Mouse (Mus musculus): ENCODE data around the gene Bmp2k. TPM values are rescaled to one million over a fixed set of nuclear protein-coding genes. Genes with fewer than 3 reads are reported as not detected.
"Not testable (repeated sequence)": the region's sequence is repeated elsewhere in the genome, so short reads cannot be mapped to it uniquely, and the experiment has no call there.

The Bmp2k gene
- polyA plus RNA-seq, 1 experiment from 2014 or later: 12.4 TPM

DNA sequence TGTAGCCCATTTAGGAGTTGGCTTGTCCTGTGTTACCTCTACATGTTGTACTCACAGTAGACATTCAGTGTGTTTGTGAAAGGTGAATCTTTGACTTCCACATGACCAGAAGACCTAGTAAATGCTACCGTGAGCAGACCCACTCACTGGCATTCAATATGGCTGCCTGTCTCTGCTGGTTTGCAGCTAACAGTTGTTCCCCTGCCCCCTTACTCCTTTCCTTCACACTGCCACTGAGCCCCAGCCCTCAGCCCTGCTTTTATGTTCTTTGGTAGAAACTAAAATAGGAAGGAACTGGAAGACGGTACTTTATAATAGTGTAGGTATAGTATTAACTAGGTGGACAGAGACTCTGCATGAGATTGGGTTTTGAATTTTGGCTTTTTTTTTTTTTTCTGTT is 8.4 kb downstream of the Bmp2k start:
- WGBS: 86% methylated on average over 2 of the region's 2 CpGs
- H3K4me2 ChIP-seq (replicated peaks): no peak overlapping the region

DNA sequence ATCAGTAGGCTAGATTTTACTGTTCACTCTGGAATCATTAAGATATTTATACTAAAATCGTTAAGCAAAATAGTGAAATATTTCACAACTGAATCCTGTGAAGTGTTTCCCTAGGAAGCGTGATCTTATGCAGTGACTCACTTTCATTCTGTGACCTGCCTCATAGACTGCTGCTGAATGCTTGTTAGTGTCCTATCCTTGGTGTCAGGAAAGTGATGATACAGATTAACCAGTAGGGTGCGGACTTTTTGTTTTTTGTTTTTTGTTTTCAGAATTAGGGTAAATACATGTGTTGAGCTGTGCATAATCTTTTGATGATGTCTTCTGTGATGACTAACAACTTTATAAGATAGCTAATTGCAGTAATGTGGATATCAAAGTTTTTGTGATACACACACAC is 9.4 kb downstream of the Bmp2k start:
- H3K4me1 ChIP-seq (replicated peaks; ENCODE audit: control insufficient read depth, insufficient read depth, low read length): no peaks in the 10 kb centered on the region
- no peaks in the 10 kb centered on the region for H3K9me3 ChIP-seq (ENCODE audit: control insufficient read depth, low read length)
- no peak for ATAC-seq (ENCODE audit: low FRiP score)
- H3K9ac ChIP-seq: no peak overlapping the region
- over 99% methylated on average over 3 of the region's 3 CpGs for WGBS
- no peak for DNase-seq (ENCODE audit: low spot score)
- H3K27ac ChIP-seq: no peak overlapping the region
- no peak overlapping the region for H3K4me3 ChIP-seq (replicated peaks; ENCODE audit: low read length)
- no peak overlapping the region for H3K4me2 ChIP-seq (replicated peaks)
- H3K27me3 ChIP-seq (ENCODE audit: control insufficient read depth, insufficient read depth, low read length): no peaks in the 10 kb centered on the region
- H3K36me3 ChIP-seq (replicated peaks; ENCODE audit: control insufficient read depth, insufficient read depth): no peaks in the 10 kb centered on the region

More for the DNA sequence above, 8.4 kb downstream of the Bmp2k start:
- H3K9me3 ChIP-seq (ENCODE audit: control insufficient read depth, low read length): no peaks in the 10 kb centered on the region
- H3K36me3 ChIP-seq (replicated peaks; ENCODE audit: control insufficient read depth, insufficient read depth): no peaks in the 10 kb centered on the region
- H3K9ac ChIP-seq: no peak overlapping the region
- H3K27ac ChIP-seq: no peak overlapping the region
- H3K4me3 ChIP-seq (replicated peaks; ENCODE audit: low read length): no peak overlapping the region
- H3K27me3 ChIP-seq (ENCODE audit: control insufficient read depth, insufficient read depth, low read length): no peaks in the 10 kb centered on the region
- H3K4me1 ChIP-seq (replicated peaks; ENCODE audit: control insufficient read depth, insufficient read depth, low read length): no peaks in the 10 kb centered on the region
- DNase-seq (ENCODE audit: low spot score): no peak
- no peak for ATAC-seq (ENCODE audit: low FRiP score)

DNA sequence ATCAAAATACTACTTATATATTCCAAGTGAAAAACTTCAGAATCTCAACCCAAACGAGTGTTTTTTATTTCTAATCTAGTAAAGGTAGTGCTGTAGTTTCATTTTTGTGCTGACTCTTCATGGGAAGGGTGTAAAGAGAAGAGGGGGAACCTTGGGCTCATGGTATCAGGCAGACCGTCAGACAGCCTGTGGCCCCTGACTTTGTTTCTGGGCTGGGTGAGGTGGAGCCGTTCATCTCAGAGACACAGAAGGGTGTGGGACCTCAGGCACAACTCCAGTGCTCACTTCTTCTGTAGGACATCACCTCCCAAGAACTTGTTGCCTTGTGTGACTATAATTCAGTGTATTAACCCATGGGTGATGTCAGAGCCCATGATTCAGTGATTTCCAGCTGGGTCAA is 10.0 kb downstream of the Bmp2k start:
- no peak for ATAC-seq (ENCODE audit: low FRiP score)

DNA sequence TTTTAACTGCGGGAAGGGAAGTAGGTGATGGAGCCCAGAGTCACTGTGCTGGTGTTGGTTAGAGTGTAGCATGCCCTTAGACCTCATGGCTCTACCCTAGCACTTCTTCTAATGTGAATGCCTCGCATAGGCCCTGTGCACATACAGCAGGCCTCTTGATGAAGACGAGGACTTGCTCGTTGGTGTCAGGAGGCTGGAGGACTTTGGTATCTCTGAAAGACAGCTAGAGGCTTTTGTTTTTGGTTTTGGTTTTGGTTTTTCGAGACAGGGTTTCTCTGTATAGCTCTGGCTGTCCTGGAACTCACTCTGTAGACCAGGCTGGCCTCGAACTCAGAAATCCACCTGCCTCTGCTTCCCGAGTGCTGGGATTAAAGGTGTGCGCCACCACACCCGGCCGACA is 11.7 kb downstream of the Bmp2k start:
- not testable (repeated sequence) for H3K27me3 ChIP-seq (ENCODE audit: control insufficient read depth, insufficient read depth, low read length); H3K4me3 ChIP-seq (replicated peaks; ENCODE audit: low read length); H3K9me3 ChIP-seq (ENCODE audit: control insufficient read depth, low read length); ATAC-seq (ENCODE audit: low FRiP score); H3K27ac ChIP-seq; DNase-seq (ENCODE audit: low spot score); H3K9ac ChIP-seq; H3K4me2 ChIP-seq (replicated peaks); H3K36me3 ChIP-seq (replicated peaks; ENCODE audit: control insufficient read depth, insufficient read depth); H3K4me1 ChIP-seq (replicated peaks; ENCODE audit: control insufficient read depth, insufficient read depth, low read length)
- WGBS: 93% methylated on average over 10 of the region's 10 CpGs

More for the DNA sequence above, 10.0 kb downstream of the Bmp2k start:
- Histone ChIP-seq H3K27me3 (ENCODE audit: control insufficient read depth, insufficient read depth, low read length) (no peaks in the 10 kb centered on the region), H3K4me1 (replicated peaks; ENCODE audit: control insufficient read depth, insufficient read depth, low read length) (no peaks in the 10 kb centered on the region), H3K36me3 (replicated peaks; ENCODE audit: control insufficient read depth, insufficient read depth) (no peaks in the 10 kb centered on the region), H3K4me2 (replicated peaks) (no peak overlapping the region), H3K4me3 (replicated peaks; ENCODE audit: low read length) (no peak overlapping the region), H3K27ac (no peak overlapping the region), H3K9ac (no peak overlapping the region), H3K9me3 (ENCODE audit: control insufficient read depth, low read length) (no peaks in the 10 kb centered on the region)
- DNase-seq (ENCODE audit: low spot score): no peak
- 91% methylated on average over 3 of the region's 3 CpGs for WGBS

DNA sequence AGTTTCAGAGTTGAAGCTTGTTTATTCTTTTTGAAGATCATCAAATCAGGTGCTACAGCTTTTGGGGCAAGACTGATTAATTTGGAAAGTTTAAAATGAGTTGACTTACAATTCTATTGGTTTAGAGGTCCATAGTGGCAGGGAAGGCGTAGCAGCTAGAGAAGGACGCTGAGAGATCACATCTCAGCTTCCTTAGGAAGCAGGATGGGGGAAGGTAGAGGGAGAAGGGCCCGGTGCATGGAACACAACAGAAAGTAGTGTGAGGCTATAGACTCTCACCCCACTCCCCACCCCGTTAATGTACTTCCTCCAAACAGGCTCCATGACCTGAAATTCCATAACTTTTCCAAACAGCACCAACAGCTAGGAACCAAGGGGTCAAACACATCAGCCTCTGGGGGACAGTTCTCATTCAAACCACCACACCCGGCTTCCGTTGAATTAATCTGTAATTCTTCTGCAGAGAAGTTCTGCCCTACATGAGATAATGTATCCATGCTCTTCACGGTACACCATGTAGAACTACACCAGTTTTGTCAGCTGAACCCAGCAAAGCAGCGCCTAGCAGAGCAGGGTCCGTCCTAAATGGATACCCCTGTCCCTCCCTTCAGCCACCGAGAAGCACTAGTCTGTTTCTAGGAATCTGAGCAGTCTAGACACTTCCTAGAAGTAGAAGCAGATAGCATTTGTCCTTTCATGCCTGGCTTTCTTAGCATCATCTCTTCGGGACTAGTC is 12.3 kb downstream of the Bmp2k start:
- H3K4me1 ChIP-seq (replicated peaks; ENCODE audit: control insufficient read depth, insufficient read depth, low read length): no peaks in the 10 kb centered on the region
- no peak overlapping the region for H3K4me2 ChIP-seq (replicated peaks)
- H3K27ac ChIP-seq: no peak overlapping the region
- ATAC-seq (ENCODE audit: low FRiP score) (no peak), DNase-seq (ENCODE audit: low spot score) (no peak)
- H3K36me3 ChIP-seq (replicated peaks; ENCODE audit: control insufficient read depth, insufficient read depth): no peaks in the 10 kb centered on the region
- 95% methylated on average over 11 of the region's 11 CpGs for WGBS
- H3K9ac ChIP-seq: no peak overlapping the region
- no peaks in the 10 kb centered on the region for H3K27me3 ChIP-seq (ENCODE audit: control insufficient read depth, insufficient read depth, low read length)
- H3K9me3 ChIP-seq (ENCODE audit: control insufficient read depth, low read length): no peaks in the 10 kb centered on the region
- no peak overlapping the region for H3K4me3 ChIP-seq (replicated peaks; ENCODE audit: low read length)

DNA sequence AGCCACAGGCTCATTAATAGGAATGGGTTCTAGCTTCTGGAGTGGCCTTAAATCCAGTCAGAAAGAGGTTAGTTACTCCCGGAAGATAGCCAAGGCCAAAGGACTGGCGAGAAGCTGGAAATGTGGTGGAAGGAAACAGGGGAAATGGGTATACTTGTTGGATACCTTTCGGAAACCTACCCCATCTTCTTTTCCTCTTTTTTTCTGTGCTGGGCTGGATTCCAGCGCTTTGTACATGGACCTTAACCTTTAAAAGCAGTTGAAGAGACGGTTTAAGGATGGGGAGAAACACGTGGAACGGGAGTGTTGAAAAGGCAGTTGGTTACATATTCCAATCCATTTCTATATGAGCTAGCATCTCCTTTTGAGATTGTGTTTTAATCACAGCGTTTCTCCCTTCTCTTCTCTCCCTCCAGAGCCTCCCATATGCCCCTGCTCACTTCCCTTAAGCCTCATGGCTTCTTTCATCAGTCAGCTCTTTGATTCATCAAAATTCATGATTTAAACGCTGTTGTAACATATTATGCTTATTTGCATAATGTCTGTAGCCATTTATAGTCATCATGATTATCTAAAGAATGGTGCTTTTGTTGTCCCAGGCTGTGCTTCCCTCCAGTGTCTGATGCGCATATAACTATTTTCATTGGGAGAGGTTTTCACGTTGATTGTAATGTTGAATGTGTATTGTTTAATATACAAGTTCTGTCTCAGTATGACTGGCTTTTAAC is 18.5 kb downstream of the Bmp2k start:
- no peak overlapping the region for H3K4me2 ChIP-seq (replicated peaks)
- H3K36me3 ChIP-seq (replicated peaks; ENCODE audit: control insufficient read depth, insufficient read depth): no peaks in the 10 kb centered on the region
- no peak overlapping the region for H3K27ac ChIP-seq
- no peak overlapping the region for H3K4me3 ChIP-seq (replicated peaks; ENCODE audit: low read length)
- peaks cover 13% of the 10 kb centered on the region; the same call in 1 of the 2 replicates for H3K4me1 ChIP-seq (replicated peaks; ENCODE audit: control insufficient read depth, insufficient read depth, low read length)
- DNase-seq (ENCODE audit: low spot score) (no peak), ATAC-seq (ENCODE audit: low FRiP score) (no peak)
- no peaks in the 10 kb centered on the region for H3K27me3 ChIP-seq (ENCODE audit: control insufficient read depth, insufficient read depth, low read length)
- no peaks in the 10 kb centered on the region for H3K9me3 ChIP-seq (ENCODE audit: control insufficient read depth, low read length)
- no peak overlapping the region for H3K9ac ChIP-seq
- WGBS: 66% methylated on average over 11 of the region's 11 CpGs

DNA sequence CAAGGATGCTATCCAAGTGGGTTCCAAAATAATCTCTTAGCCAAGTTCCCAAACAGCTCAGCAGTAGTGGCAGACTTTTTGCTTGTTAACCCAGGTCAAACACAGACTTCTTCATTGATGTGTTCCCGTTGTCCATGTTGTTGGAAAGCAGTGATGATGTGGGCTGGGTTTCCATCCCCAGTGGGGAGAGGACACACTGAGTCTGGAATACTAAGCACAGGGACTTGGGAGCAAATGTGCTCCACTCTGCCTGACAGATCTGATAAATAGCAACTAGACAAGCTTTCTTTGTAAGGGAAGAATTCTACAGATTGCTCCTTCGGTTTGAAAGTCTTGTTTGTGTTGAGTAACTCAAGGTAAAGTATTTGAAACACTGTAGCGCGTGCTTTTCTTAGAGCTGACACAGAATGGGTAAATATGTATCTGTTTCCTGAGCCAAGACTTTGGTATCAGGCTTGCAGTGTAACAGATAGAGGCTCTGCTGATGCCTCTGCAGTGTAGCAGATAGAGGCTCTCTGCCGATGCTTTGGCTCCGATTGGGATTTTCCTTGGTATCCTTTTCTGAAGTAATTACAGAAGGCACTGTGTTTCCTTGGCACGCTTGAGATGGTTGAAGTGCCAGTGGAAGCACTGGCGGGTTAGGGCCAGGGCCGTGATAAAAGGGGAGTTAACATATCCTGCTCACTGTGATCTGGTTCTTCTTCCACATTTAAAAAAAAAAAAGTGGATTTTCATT is 19.5 kb downstream of the Bmp2k start:
- no peak for DNase-seq (ENCODE audit: low spot score)
- H3K36me3 ChIP-seq (replicated peaks; ENCODE audit: control insufficient read depth, insufficient read depth): no peaks in the 10 kb centered on the region

DNA sequence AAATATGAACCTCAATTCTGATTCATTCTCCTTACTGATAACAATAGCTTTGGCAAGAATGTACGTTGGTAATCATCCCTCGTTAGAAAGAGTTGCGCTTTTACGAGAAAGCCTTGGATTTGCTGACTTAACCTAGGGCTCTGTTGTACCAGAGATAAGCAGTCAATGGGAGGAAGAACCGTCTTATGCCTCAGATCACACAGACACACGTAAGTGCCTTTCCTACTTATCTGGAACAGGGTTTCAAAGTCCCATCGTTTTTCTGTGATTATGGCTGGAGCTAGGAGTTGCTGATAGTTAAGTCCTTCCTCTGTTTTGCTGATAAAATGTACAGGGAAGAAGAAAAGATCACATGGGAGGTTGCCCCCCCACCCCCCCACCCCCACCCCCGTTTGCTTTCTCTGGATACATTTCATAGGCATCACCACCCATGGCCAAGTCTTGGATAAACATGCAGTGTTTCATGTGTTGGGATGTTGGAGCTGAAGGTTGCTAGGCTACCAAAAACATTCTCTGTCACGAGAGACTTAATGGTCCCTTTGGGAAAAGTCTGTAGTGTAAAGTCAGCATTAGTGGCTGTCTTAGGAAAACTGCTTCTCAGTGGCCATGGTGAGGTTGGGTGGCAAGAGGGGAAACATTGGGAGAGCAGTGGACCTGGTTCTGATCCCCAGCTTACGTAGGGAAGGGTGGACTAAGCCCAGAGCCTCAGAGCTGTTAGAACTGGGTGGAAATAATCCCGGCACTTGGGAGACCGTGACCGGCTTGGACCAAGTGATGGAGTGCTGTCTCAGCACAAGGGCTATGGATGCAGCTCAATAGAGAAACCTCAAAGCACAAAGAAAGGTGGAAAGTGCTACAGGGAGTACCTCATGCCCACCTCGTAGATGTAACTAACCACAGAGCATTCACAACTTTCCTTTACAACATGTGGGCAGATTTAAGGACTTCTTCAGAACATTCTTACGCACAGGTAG is 25.1 kb downstream of the Bmp2k start:
- no peaks in the 10 kb centered on the region for H3K36me3 ChIP-seq (replicated peaks; ENCODE audit: control insufficient read depth, insufficient read depth)
- H3K4me2 ChIP-seq (replicated peaks): no peak overlapping the region
- ATAC-seq (ENCODE audit: low FRiP score) (0 out of 2 replicates have a peak, but pooled peaks have one; percentile 31), DNase-seq (ENCODE audit: low spot score) (peak; percentile 55)
- WGBS: 76% methylated on average over 15 of the region's 15 CpGs
- no peaks in the 10 kb centered on the region for H3K9me3 ChIP-seq (ENCODE audit: control insufficient read depth, low read length)
- H3K4me1 ChIP-seq (replicated peaks; ENCODE audit: control insufficient read depth, insufficient read depth, low read length): 0 out of 2 replicates have a peak, but pooled peaks cover 9% of the 10 kb centered on the region
- H3K9ac ChIP-seq: no peak overlapping the region
- H3K4me3 ChIP-seq (replicated peaks; ENCODE audit: low read length): no peak overlapping the region
- H3K27ac ChIP-seq: no peak overlapping the region
- no peaks in the 10 kb centered on the region for H3K27me3 ChIP-seq (ENCODE audit: control insufficient read depth, insufficient read depth, low read length)

More for the DNA sequence above, 19.5 kb downstream of the Bmp2k start:
- Histone ChIP-seq H3K4me1 (replicated peaks; ENCODE audit: control insufficient read depth, insufficient read depth, low read length) (peaks cover 13% of the 10 kb centered on the region; the same call in 1 of the 2 replicates), H3K4me2 (replicated peaks) (no peak overlapping the region), H3K4me3 (replicated peaks; ENCODE audit: low read length) (no peak overlapping the region), H3K9ac (no peak overlapping the region), H3K27ac (no peak overlapping the region), H3K27me3 (ENCODE audit: control insufficient read depth, insufficient read depth, low read length) (no peaks in the 10 kb centered on the region), H3K9me3 (ENCODE audit: control insufficient read depth, low read length) (no peaks in the 10 kb centered on the region)
- ATAC-seq (ENCODE audit: low FRiP score): 0 out of 2 replicates have a peak, but pooled peaks have one; percentile 24
- WGBS: 79% methylated on average over 9 of the region's 9 CpGs

Data from hindbrain, embryonic 14.5 days (tissue).